Mouse (Mus musculus) megakaryocyte-erythroid progenitor cell, adult 5-6 weeks (primary cell): Measurements from ENCODE around the gene Coa4. TPM values are rescaled to one million over a fixed set of nuclear protein-coding genes. Genes with fewer than 3 reads are reported as not detected.

Experiments
- ATAC-seq: replicated peaks from 2 replicates; pipeline ENCODE4 v1.8.0; 2016; ENCODE audit warnings: mild to moderate bottlenecking, inconsistent platforms; ENCODE audit not compliant: severe bottlenecking, poor library complexity, low FRiP score, low TSS enrichment
- total RNA-seq, 2 experiments: library from RNA; stranded (forward) in 1 of 2; stranded (reverse) in 1 of 2; fragments of 200-1000, 215-1000 nt in 1 of 2; fragments of >200 nt in 1 of 2; fragmentation: Nextera tagmentation in 1 of 2; gene quantifications; 2 replicates each; pipeline ENCODE4 v1.2.3; 2014 to 2017

The Coa4 gene
- total RNA-seq (2014; fragmentation: Nextera tagmentation) (14.2 and 20.1 TPM in 2 replicates), total RNA-seq (2017) (8.2 and 9.0 TPM in 2 replicates)

- peak; percentile 100 for ATAC-seq
Observed at GRCm38 (mm10) chr7:100536804-100537518, at the start of gene Coa4. Coa4 (plus strand) TSS chr7:100537071.

DNA sequence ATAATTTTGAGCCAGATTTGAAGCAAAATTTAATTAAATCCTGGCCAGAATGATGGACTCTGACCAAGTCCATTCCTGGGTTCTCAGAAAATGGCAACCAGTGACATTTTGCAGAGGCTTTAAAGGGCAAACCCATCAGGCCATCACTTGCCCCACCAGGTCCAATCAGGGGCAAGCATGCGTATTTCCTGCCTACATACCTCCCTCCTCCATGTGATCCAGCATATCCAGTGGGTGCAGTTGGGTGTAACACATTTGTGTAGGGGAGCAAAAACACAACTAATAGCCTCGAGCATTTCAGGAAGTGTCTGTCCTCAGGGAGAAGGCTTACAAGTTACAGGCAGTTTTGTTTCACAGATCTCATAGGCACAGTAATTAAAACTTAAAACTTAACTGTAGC lies 49.6 kb upstream of the Coa4 start:
- no peak for ATAC-seq

DNA sequence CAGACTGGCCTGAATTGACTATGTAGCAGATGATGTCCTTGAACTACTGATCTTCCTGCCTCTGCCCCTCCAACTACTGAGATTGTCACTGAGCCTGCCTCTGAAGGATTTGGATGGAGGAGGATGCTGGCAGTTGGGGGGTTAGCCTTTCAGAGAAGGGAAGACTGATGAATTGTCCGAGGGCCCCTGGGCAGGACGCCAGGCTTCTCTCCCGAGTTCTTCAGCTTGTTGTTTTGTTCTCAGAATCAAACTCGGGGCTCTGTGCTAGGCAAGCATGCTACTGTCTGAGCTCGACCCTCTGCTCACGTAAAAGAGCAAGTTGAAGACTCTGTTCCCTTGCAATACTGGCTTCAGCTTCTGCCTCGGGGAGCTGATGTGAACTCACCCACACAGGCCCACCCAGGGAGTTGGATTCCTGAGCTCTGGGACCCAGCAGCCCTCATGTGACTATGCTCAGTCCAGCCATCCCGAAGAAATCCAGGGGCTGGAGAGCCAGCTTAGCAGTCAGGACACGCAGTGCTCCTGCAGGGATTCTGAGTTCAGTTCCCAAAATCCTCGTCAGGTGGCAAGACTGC lies 48.3 kb upstream of the Coa4 start:
- ATAC-seq = no peak

- ATAC-seq = peak; percentile 39
Observed at GRCm38 (mm10) chr7:100492391-100493116, 44.3 kb upstream of the Coa4 start.

DNA sequence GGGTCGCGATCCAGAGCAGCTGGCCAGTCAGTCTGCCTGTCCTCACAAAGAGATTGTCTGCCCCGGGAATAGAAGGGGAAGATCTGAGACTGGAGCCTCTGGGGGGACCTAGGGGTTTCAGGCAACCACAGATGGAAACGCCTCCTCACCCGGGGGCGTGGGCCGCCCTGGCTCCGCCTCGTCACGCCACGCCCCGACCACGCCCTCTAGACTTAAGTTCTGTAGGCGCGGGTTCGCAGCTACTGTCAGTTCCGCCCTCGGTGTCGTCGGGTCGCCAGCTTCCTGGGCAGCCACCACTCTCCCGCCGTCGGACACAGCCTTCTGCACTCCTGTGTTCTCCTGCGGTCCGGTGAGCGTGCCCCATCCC lies 43.8 kb upstream of the Coa4 start, which contains the start of gene Ucp2:
Gene Ucp2, plus strand, starts transcription at position 221 of the 367 bp plus-strand sequence.
- ATAC-seq = peak; percentile 71

- ATAC-seq = peak; percentile 24
Observed at GRCm38 (mm10) chr7:100493484-100494414, 43.1 kb upstream of the Coa4 start.

- no peak for ATAC-seq
Observed at GRCm38 (mm10) chr7:100494415-100494831, 42.4 kb upstream of the Coa4 start.

DNA sequence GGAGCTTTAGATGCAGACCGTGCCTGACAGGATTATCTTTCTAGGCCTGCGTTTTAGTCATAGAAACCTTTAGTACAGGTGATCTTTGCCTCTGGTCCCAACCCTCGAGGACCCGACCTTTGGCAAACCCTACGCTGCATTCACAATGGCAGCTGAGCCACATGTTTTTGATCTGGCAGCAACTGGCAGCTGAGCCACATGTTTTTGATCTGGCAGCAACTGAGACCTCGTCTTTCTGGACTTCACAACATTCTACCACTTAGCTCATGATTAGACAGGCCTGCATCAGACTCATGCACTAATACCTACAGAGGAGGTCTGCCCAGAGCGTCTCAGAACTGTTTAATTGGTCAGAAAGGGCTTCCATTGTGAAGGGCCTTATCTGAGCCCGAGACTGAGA lies 41.8 kb upstream of the Coa4 start:
- no peak for ATAC-seq

DNA sequence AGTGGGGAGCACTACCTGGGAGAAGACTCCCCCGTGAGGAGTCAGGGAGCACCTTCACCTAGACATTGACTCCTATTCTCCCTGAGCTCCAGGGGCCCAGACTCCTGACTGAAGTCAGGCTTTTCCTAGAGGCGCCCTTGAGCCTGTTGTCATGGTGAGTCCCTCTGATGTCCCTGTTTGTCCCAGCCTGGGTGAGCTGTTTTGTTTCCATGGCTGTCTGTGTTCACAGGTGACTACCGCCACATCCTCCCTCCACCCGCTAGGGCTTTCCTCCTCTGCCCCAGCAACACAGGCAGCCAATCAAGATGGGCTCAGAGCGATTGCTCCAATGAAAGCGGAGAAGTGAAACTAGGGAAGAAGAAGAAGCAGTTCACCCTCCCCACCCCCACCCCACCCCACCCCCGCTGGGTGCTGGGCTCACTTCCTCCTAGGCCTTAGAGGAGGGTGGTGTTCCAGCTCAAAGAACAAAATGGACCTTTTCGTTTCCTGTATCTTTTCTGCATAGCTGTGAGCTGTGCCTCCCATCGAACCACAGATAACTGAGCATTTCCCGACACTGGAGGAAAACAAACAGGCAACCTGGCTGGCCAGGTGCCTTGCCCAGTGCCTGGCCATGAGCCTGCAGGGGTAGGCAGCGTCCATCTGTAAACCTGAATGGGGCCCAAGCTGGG lies 41.2 kb upstream of the Coa4 start:
- peak; percentile 49 for ATAC-seq

DNA sequence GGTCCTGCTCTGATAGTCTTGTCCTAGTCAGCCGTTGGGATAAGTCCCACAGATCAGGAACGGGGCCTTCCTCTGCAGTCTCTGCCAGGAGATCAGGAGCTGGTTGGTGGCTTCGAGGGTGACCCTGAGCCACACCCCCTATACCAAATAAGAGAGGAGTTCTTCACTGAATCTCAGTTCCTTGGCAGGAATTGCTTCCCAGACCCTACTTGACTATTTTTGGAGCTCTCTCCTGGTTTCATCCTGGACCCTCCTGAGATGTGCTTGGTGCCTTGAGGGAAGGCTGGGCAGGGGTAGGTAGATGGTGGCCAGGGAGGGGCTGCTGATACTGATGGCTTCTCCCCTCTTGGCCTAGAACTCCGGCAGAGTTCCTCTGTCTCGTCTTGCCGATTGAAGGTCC lies 40.5 kb upstream of the Coa4 start:
- ATAC-seq = no peak

DNA sequence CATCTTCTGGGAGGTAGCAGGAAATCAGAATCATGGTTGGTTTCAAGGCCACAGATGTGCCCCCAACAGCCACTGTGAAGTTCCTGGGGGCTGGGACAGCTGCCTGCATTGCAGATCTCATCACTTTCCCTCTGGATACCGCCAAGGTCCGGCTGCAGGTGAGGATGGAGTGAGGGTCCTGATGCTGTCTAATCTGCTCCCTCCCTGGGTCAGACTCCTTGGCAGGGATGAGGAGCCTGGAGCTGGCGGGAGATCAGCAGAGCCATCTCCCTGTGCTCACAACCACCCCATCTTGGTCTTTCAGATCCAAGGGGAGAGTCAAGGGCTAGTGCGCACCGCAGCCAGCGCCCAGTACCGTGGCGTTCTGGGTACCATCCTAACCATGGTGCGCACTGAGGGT lies 40.1 kb upstream of the Coa4 start:
- ATAC-seq = no peak

- ATAC-seq = no peak
Observed at GRCm38 (mm10) chr7:100497402-100497801, 39.5 kb upstream of the Coa4 start.

DNA sequence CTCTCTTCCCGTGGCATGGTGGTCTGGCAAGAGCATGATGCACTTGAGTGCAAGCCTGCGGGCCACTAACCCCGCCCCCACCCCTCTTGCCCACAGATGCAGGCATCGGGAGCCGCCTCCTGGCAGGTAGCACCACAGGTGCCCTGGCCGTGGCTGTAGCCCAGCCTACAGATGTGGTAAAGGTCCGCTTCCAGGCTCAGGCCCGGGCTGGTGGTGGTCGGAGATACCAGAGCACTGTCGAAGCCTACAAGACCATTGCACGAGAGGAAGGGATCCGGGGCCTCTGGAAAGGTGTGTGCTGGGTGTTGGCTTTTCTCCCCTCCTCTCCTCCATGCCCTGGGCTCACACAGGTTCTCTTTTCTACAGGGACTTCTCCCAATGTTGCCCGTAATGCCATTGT lies 38.9 kb upstream of the Coa4 start:
- ATAC-seq = no peak

DNA sequence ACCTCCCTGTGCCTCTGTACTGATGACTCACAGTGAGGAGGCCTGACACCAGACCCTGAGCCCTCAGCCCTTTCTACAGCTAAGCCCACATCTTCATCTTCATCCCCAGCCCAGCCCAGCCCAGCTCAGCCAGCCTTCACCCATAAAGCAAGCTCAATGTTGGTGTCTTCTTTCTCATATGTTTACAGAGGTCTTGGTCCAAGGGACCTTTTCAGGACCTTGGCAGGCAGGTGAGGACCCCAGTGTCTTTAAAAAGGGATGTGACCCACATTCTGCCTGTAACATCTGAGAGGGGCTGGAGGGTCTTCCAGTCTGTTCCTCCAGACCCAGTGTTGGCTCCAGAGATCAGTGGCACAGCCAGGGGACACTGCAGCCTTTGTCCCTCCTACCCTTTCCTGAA lies 37.4 kb upstream of the Coa4 start:
- no peak for ATAC-seq

GRCm38 (mm10) chr7:100500276-100500977 lies 36.4 kb upstream of the Coa4 start:
- no peak for ATAC-seq

DNA sequence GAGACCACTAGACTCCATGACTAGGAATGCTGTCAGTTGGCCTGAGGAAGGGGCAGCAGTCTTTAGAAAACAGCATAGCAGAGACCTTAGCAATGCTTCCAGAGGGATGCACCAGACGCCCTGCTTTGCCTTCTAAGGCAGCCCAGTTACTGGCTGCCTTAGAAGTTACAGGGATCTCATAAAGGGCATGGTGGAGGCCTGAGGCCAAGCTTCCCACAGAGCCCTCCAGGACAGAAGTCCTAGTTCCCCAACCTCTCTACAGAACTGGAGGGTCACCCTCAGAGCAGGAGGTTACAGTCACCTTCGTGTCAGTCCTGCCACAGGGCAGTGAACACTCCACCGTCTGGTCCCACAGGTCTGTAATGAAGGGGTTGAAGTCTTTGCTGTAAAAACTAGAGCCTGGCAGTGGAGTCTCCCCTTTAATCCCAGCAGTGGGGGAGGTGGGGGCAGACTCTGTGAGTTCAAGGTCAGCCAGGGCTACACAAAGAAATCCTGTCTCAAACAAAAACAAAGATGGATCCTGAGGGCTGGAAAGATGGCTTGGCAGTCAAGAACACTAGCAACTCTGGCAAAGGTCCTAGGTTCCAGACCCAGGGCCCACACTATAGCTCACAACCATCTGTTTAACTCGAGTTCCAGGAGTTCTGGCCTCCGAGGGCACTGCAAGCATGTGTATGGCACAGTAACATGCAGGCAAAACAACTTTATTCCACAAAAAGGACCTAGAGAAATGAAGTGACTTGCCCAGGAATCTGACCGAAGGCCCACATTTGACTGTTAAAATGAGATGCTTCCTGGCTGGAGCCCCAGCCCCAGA lies 35.6 kb upstream of the Coa4 start:
- ATAC-seq = no peak

GRCm38 (mm10) chr7:100501844-100502373 lies 35.0 kb upstream of the Coa4 start:
- no peak for ATAC-seq
